Mouse (Mus musculus): Measurements from ENCODE around the gene Ndst4. TPM values are rescaled to one million over a fixed set of nuclear protein-coding genes. Genes with fewer than 3 reads are reported as not detected.

The Ndst4 gene
- polyA plus RNA-seq, 1 experiment from 2014 or later = 0.76 TPM

- Histone ChIP-seq H3K4me2 (ENCODE audit: low read depth, low read length, severe bottlenecking) (no peak overlapping the region), H3K9ac (ENCODE audit: low read length) (no peak overlapping the region), H3K27ac (ENCODE audit: low read depth, low read length) (no peak overlapping the region), H3K9me3 (ENCODE audit: control insufficient read depth, low read length) (no peaks in the 10 kb centered on the region), H3K4me3 (ENCODE audit: low read depth, low read length) (no peak overlapping the region), H3K27me3 (ENCODE audit: control insufficient read depth, insufficient read depth, low read length) (no peaks in the 10 kb centered on the region), H3K36me3 (ENCODE audit: control insufficient read depth, insufficient read depth, low read length) (no peaks in the 10 kb centered on the region), H3K4me1 (replicated peaks; ENCODE audit: control insufficient read depth, insufficient read depth, low read length) (no peaks in the 10 kb centered on the region)
- no peak for DNase-seq (ENCODE audit: low spot score)
- WGBS = 97% methylated on average over 1 of the region's 1 CpGs
- ATAC-seq (replicated peaks; ENCODE audit: low FRiP score) = no peak
These were observed 280.7 kb downstream of the Ndst4 start for GRCm38 (mm10) chr3:125684583-125684982.

- Histone ChIP-seq H3K9me3 (ENCODE audit: control insufficient read depth, low read length) (no peaks in the 10 kb centered on the region), H3K4me1 (replicated peaks; ENCODE audit: control insufficient read depth, insufficient read depth, low read length) (no peaks in the 10 kb centered on the region), H3K27me3 (ENCODE audit: control insufficient read depth, insufficient read depth, low read length) (no peaks in the 10 kb centered on the region), H3K36me3 (ENCODE audit: control insufficient read depth, insufficient read depth, low read length) (no peaks in the 10 kb centered on the region), H3K27ac (ENCODE audit: low read depth, low read length) (no peak overlapping the region), H3K4me2 (ENCODE audit: low read depth, low read length, severe bottlenecking) (no peak overlapping the region), H3K9ac (ENCODE audit: low read length) (no peak overlapping the region), H3K4me3 (ENCODE audit: low read depth, low read length) (no peak overlapping the region)
- no peak for DNase-seq (ENCODE audit: low spot score)
- no peak for ATAC-seq (replicated peaks; ENCODE audit: low FRiP score)
- WGBS = 74% methylated on average over 2 of the region's 2 CpGs
These were observed 283.7 kb downstream of the Ndst4 start for GRCm38 (mm10) chr3:125687601-125688000.

GRCm38 (mm10) chr3:125690948-125691347 lies 287.1 kb downstream of the Ndst4 start:
- Histone ChIP-seq H3K36me3 (ENCODE audit: control insufficient read depth, insufficient read depth, low read length) (no peaks in the 10 kb centered on the region), H3K27me3 (ENCODE audit: control insufficient read depth, insufficient read depth, low read length) (no peaks in the 10 kb centered on the region), H3K4me3 (ENCODE audit: low read depth, low read length) (no peak overlapping the region), H3K4me2 (ENCODE audit: low read depth, low read length, severe bottlenecking) (no peak overlapping the region), H3K27ac (ENCODE audit: low read depth, low read length) (no peak overlapping the region), H3K9ac (ENCODE audit: low read length) (no peak overlapping the region), H3K4me1 (replicated peaks; ENCODE audit: control insufficient read depth, insufficient read depth, low read length) (no peaks in the 10 kb centered on the region), H3K9me3 (ENCODE audit: control insufficient read depth, low read length) (no peaks in the 10 kb centered on the region)
- ATAC-seq (replicated peaks; ENCODE audit: low FRiP score) (no peak), DNase-seq (ENCODE audit: low spot score) (no peak)
- whole genome bisulfite sequencing = 85% methylated on average over 1 of the region's 1 CpGs

GRCm38 (mm10) chr3:125722953-125723352 lies 319.1 kb downstream of the Ndst4 start:
- no peaks in the 10 kb centered on the region for H3K27me3 ChIP-seq (ENCODE audit: control insufficient read depth, insufficient read depth, low read length)
- no peaks in the 10 kb centered on the region for H3K9me3 ChIP-seq (ENCODE audit: control insufficient read depth, low read length)
- no peaks in the 10 kb centered on the region for H3K36me3 ChIP-seq (ENCODE audit: control insufficient read depth, insufficient read depth, low read length)
- WGBS = 64% methylated on average over 2 of the region's 2 CpGs
- H3K4me3 ChIP-seq (ENCODE audit: low read depth, low read length) = no peak overlapping the region
- no peak for ATAC-seq (replicated peaks; ENCODE audit: low FRiP score)
- no peak for DNase-seq (ENCODE audit: low spot score)
- no peaks in the 10 kb centered on the region for H3K4me1 ChIP-seq (replicated peaks; ENCODE audit: control insufficient read depth, insufficient read depth, low read length)
- no peak overlapping the region for H3K9ac ChIP-seq (ENCODE audit: low read length)
- H3K27ac ChIP-seq (ENCODE audit: low read depth, low read length) = no peak overlapping the region
- no peak overlapping the region for H3K4me2 ChIP-seq (ENCODE audit: low read depth, low read length, severe bottlenecking)

GRCm38 (mm10) chr3:125734945-125735344 lies 331.1 kb downstream of the Ndst4 start:
- H3K27me3 ChIP-seq (ENCODE audit: control insufficient read depth, insufficient read depth, low read length) = no peaks in the 10 kb centered on the region
- no peak overlapping the region for H3K9ac ChIP-seq (ENCODE audit: low read length)
- no peaks in the 10 kb centered on the region for H3K36me3 ChIP-seq (ENCODE audit: control insufficient read depth, insufficient read depth, low read length)
- H3K4me1 ChIP-seq (replicated peaks; ENCODE audit: control insufficient read depth, insufficient read depth, low read length) = no peaks in the 10 kb centered on the region
- ATAC-seq (replicated peaks; ENCODE audit: low FRiP score) = no peak
- no peaks in the 10 kb centered on the region for H3K9me3 ChIP-seq (ENCODE audit: control insufficient read depth, low read length)
- 82% methylated on average over 2 of the region's 2 CpGs for WGBS
- H3K27ac ChIP-seq (ENCODE audit: low read depth, low read length) = no peak overlapping the region
- no peak overlapping the region for H3K4me2 ChIP-seq (ENCODE audit: low read depth, low read length, severe bottlenecking)
- H3K4me3 ChIP-seq (ENCODE audit: low read depth, low read length) = no peak overlapping the region
- DNase-seq (ENCODE audit: low spot score) = no peak

GRCm38 (mm10) chr3:125744468-125745141 lies 340.7 kb downstream of the Ndst4 start:
- no peak overlapping the region for H3K4me3 ChIP-seq (ENCODE audit: low read depth, low read length)
- ATAC-seq (replicated peaks; ENCODE audit: low FRiP score) (no peak), DNase-seq (ENCODE audit: low spot score) (no peak)
- no peak overlapping the region for H3K9ac ChIP-seq (ENCODE audit: low read length)
- H3K27ac ChIP-seq (ENCODE audit: low read depth, low read length) = no peak overlapping the region
- H3K36me3 ChIP-seq (ENCODE audit: control insufficient read depth, insufficient read depth, low read length) = no peaks in the 10 kb centered on the region
- H3K4me2 ChIP-seq (ENCODE audit: low read depth, low read length, severe bottlenecking) = no peak overlapping the region
- no peaks in the 10 kb centered on the region for H3K9me3 ChIP-seq (ENCODE audit: control insufficient read depth, low read length)
- WGBS = 67% methylated on average over 3 of the region's 3 CpGs
- H3K27me3 ChIP-seq (ENCODE audit: control insufficient read depth, insufficient read depth, low read length) = no peaks in the 10 kb centered on the region
- no peaks in the 10 kb centered on the region for H3K4me1 ChIP-seq (replicated peaks; ENCODE audit: control insufficient read depth, insufficient read depth, low read length)

GRCm38 (mm10) chr3:125745142-125745496 lies 341.2 kb downstream of the Ndst4 start:
- DNase-seq (ENCODE audit: low spot score) (no peak), ATAC-seq (replicated peaks; ENCODE audit: low FRiP score) (no peak)
- WGBS = 92% methylated on average over 3 of the region's 3 CpGs
- Histone ChIP-seq H3K36me3 (ENCODE audit: control insufficient read depth, insufficient read depth, low read length) (no peaks in the 10 kb centered on the region), H3K9me3 (ENCODE audit: control insufficient read depth, low read length) (no peaks in the 10 kb centered on the region), H3K4me1 (replicated peaks; ENCODE audit: control insufficient read depth, insufficient read depth, low read length) (no peaks in the 10 kb centered on the region), H3K27me3 (ENCODE audit: control insufficient read depth, insufficient read depth, low read length) (no peaks in the 10 kb centered on the region), H3K4me2 (ENCODE audit: low read depth, low read length, severe bottlenecking) (no peak overlapping the region), H3K9ac (ENCODE audit: low read length) (no peak overlapping the region), H3K4me3 (ENCODE audit: low read depth, low read length) (no peak overlapping the region), H3K27ac (ENCODE audit: low read depth, low read length) (no peak overlapping the region)

- H3K4me2 ChIP-seq (ENCODE audit: low read depth, low read length, severe bottlenecking) = no peak overlapping the region
- ATAC-seq (replicated peaks; ENCODE audit: low FRiP score) = no peak
- H3K9ac ChIP-seq (ENCODE audit: low read length) = no peak overlapping the region
- no peak overlapping the region for H3K27ac ChIP-seq (ENCODE audit: low read depth, low read length)
- H3K9me3 ChIP-seq (ENCODE audit: control insufficient read depth, low read length) = no peaks in the 10 kb centered on the region
- no peak overlapping the region for H3K4me3 ChIP-seq (ENCODE audit: low read depth, low read length)
- H3K27me3 ChIP-seq (ENCODE audit: control insufficient read depth, insufficient read depth, low read length) = no peaks in the 10 kb centered on the region
- H3K36me3 ChIP-seq (ENCODE audit: control insufficient read depth, insufficient read depth, low read length) = no peaks in the 10 kb centered on the region
- H3K4me1 ChIP-seq (replicated peaks; ENCODE audit: control insufficient read depth, insufficient read depth, low read length) = no peaks in the 10 kb centered on the region
- 76% methylated on average over 3 of the region's 3 CpGs for WGBS
- DNase-seq (ENCODE audit: low spot score) = no peak
These were observed 342.5 kb downstream of the Ndst4 start for GRCm38 (mm10) chr3:125746367-125746766.

- Histone ChIP-seq H3K27ac (ENCODE audit: low read depth, low read length) (no peak overlapping the region), H3K4me1 (replicated peaks; ENCODE audit: control insufficient read depth, insufficient read depth, low read length) (no peaks in the 10 kb centered on the region), H3K27me3 (ENCODE audit: control insufficient read depth, insufficient read depth, low read length) (no peaks in the 10 kb centered on the region), H3K9ac (ENCODE audit: low read length) (no peak overlapping the region), H3K9me3 (ENCODE audit: control insufficient read depth, low read length) (no peaks in the 10 kb centered on the region), H3K4me3 (ENCODE audit: low read depth, low read length) (no peak overlapping the region), H3K4me2 (ENCODE audit: low read depth, low read length, severe bottlenecking) (no peak overlapping the region), H3K36me3 (ENCODE audit: control insufficient read depth, insufficient read depth, low read length) (no peaks in the 10 kb centered on the region)
- 87% methylated on average over 1 of the region's 1 CpGs for WGBS
- no peak; the same call in 1 of the 2 replicates for ATAC-seq (replicated peaks; ENCODE audit: low FRiP score)
- no peak for DNase-seq (ENCODE audit: low spot score)
These were observed 353.0 kb downstream of the Ndst4 start for GRCm38 (mm10) chr3:125756911-125757310.
